Mouse (Mus musculus) lung, postnatal 0 days (tissue): ENCODE data around the gene Iqck.
A peak's percentile ranks its signal among the peaks of the same experiment; 100 is the strongest.

Experiments
- CTCF ChIP-seq: IDR thresholded peaks from 2 replicates; pipeline ENCODE4 v1.5.1; 2016; ENCODE audit warnings: antibody characterized with exemption, mild to moderate bottlenecking
- EP300 ChIP-seq: IDR thresholded peaks from 2 replicates; pipeline ENCODE4 v1.6.1; 2016; ENCODE audit warnings: antibody characterized with exemption, mild to moderate bottlenecking, control low read depth

GRCm38 (mm10) chr7:118935306-118935705, 79.8 kb downstream of the Iqck start:
- TF ChIP-seq CTCF (no peak), EP300 (peak; percentile 83)
